Mouse (Mus musculus): ENCODE results near the gene Zbtb7b.

Gene Zbtb7b

DNA sequence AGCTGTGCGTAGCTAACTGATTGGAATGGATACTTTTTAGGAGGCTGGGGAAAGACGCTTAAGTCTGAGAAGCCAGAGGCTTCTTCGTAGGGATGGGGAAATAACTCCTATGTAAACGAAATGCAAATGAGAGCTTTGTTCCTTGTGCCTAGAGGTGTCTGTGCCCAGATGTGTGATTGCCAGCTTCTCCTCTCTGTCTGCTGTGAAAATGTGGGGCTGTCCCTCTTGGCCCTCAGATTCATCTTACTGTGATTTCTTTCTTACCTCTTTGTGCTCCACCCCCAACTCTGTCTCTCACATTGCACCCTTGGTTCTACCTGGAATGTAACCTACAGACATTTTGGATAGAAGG lies 2.1 kb upstream of the Zbtb7b start:
- peak overlapping the region; percentile 84 for H3K4me3 ChIP-seq (replicated peaks; ENCODE audit: low read length)
- peaks cover 50% of the 10 kb centered on the region for H3K4me1 ChIP-seq (replicated peaks; ENCODE audit: low read depth, low read length)
- TF ChIP-seq NANOG (IDR thresholded peaks at IDR 0.05; ENCODE audit: borderline replicate concordance, low read length): no peak
- TF ChIP-seq POU5F1 (IDR thresholded peaks at IDR 0.05; ENCODE audit: borderline replicate concordance, low read length): no peak
- no peak for TF ChIP-seq CTCF (conservative IDR thresholded peaks at IDR 0.05; ENCODE audit: low read length)
- H3K36me3 ChIP-seq (ENCODE audit: insufficient read depth, low read length): peaks cover 5% of the 10 kb centered on the region
- no peaks in the 10 kb centered on the region for H3K9me3 ChIP-seq (ENCODE audit: low read length)
- H3K27me3 ChIP-seq (ENCODE audit: insufficient read depth, low read length): peaks cover 29% of the 10 kb centered on the region

DNA sequence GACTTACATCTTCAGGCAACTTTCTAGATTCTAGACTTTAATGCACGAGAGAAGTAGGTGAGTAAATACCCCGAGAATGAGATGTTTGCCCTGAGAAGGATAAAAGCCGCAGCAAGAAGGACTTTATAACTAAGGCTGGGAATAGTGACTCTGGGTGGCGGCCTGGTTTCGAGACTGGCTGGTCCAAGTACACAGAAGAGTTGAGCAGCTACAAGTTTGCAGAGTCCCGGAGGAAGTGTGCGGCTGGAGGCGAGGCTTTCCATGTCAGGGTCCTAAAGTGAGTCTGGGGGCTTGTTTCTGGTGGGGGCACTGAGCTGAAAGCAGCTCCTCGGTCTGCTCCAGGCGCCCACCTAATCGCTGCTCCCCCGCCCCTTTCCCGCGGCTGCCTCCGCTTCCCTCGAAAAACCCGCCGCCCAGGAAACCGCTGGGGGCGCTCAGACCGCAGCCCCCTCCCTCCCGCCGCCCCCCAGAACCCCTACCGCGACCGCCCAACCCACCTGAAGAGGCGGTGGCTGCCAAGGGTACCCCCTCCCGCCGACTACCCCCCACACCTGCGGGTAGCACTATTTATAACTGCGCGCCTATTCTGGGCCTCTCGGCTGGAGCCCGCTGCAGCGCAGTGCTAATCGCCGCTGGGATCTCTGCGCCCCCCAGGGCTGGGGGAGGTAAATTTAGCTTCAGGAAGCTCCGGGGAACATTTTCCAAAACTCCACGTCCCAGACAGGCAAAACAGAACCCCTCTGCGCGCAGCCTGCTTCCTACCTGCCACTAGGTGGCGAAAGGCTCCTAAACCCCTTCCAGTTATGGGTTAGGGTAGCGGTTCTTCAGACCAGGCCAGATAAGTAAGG lies 1.5 kb upstream of the Zbtb7b start:
- TF ChIP-seq NANOG (IDR thresholded peaks at IDR 0.05; ENCODE audit: borderline replicate concordance, low read length): no peak
- TF ChIP-seq CTCF (conservative IDR thresholded peaks at IDR 0.05; ENCODE audit: low read length): peak; percentile 94
- TF ChIP-seq POU5F1 (IDR thresholded peaks at IDR 0.05; ENCODE audit: borderline replicate concordance, low read length): no peak
- peaks cover 56% of the 10 kb centered on the region for H3K4me1 ChIP-seq (replicated peaks; ENCODE audit: low read depth, low read length)

DNA sequence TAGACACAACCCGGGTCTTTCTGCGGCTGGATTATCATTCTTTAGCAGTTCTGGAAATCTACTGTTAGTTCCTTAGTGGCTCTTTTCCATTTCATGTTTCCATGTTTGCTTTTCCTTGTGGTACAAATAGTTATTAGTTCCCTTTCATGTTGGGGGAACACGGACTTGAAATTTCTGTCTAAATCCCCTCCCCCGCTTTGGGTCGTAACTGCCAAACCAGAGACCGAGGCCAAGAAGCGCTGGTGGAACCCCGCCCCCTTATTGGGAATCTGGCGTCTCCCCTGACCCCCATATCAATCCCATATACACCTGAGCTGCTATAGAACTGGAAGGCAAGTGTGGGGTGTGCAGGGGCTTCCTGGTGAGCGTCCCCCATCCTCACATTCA lies 836 bp upstream of the Zbtb7b start:
- TF ChIP-seq CTCF (conservative IDR thresholded peaks at IDR 0.05; ENCODE audit: low read length) (no peak), NANOG (IDR thresholded peaks at IDR 0.05; ENCODE audit: borderline replicate concordance, low read length) (no peak), POU5F1 (IDR thresholded peaks at IDR 0.05; ENCODE audit: borderline replicate concordance, low read length) (no peak)
- Histone ChIP-seq H3K27me3 (ENCODE audit: insufficient read depth, low read length) (peaks cover 40% of the 10 kb centered on the region), H3K4me1 (replicated peaks; ENCODE audit: low read depth, low read length) (peaks cover 62% of the 10 kb centered on the region), H3K36me3 (ENCODE audit: insufficient read depth, low read length) (no peaks in the 10 kb centered on the region), H3K9me3 (ENCODE audit: low read length) (no peaks in the 10 kb centered on the region), H3K4me3 (replicated peaks; ENCODE audit: low read length) (peak overlapping the region; percentile 84)

More for the DNA sequence above, 1.5 kb upstream of the Zbtb7b start:
- Histone ChIP-seq H3K36me3 (ENCODE audit: insufficient read depth, low read length) (no peaks in the 10 kb centered on the region), H3K27me3 (ENCODE audit: insufficient read depth, low read length) (peaks cover 35% of the 10 kb centered on the region), H3K9me3 (ENCODE audit: low read length) (no peaks in the 10 kb centered on the region), H3K4me3 (replicated peaks; ENCODE audit: low read length) (peak overlapping the region; percentile 84)

DNA sequence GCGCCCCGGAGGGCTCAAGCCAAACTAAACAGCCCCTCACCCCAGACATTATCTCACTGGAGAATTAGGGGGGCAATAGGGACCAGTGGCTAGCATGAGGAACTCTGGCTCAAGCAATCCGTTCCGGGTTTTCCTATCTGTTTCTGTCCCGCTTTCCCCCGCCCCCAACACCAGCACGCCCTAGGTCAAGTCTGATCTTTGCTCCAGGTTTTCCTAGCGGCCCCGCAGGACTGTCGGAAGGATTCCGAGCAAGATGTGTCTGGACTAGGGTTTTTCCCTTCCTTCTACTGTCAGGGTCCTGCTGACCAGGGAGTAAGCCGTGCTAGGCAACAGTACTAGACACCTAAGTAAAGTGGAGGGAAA lies 299 bp upstream of the Zbtb7b start:
- TF ChIP-seq POU5F1 (IDR thresholded peaks at IDR 0.05; ENCODE audit: borderline replicate concordance, low read length) (no peak), NANOG (IDR thresholded peaks at IDR 0.05; ENCODE audit: borderline replicate concordance, low read length) (no peak), CTCF (conservative IDR thresholded peaks at IDR 0.05; ENCODE audit: low read length) (no peak)
- peaks cover 65% of the 10 kb centered on the region for H3K4me1 ChIP-seq (replicated peaks; ENCODE audit: low read depth, low read length)
- H3K9me3 ChIP-seq (ENCODE audit: low read length): no peaks in the 10 kb centered on the region
- H3K27me3 ChIP-seq (ENCODE audit: insufficient read depth, low read length): peaks cover 45% of the 10 kb centered on the region
- no peaks in the 10 kb centered on the region for H3K36me3 ChIP-seq (ENCODE audit: insufficient read depth, low read length)
- peak overlapping the region; percentile 84 for H3K4me3 ChIP-seq (replicated peaks; ENCODE audit: low read length)

DNA sequence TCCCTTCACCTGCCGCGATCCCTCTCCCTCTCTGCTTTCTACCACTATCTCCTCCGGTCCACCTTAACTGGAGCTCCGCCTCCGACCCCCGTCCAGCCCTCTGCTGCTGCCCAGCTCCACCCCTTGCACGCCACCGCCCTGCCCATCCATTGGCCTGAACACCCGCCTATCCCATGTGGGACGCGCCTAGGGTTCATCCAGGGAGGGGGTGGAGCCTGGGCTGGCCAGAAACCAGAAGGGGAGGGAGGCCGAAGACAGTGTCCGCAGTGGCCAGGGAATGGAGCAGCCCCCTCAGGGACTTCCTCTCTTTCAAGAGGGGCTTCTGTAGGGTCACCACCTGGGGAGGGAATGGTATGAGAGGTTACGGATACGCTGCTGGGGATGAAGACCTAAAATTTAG lies 971 bp downstream of the Zbtb7b start:
- H3K36me3 ChIP-seq (ENCODE audit: insufficient read depth, low read length): no peaks in the 10 kb centered on the region
- peaks cover 68% of the 10 kb centered on the region for H3K4me1 ChIP-seq (replicated peaks; ENCODE audit: low read depth, low read length)
- TF ChIP-seq NANOG (IDR thresholded peaks at IDR 0.05; ENCODE audit: borderline replicate concordance, low read length) (no peak), POU5F1 (IDR thresholded peaks at IDR 0.05; ENCODE audit: borderline replicate concordance, low read length) (no peak), CTCF (conservative IDR thresholded peaks at IDR 0.05; ENCODE audit: low read length) (no peak)
- no peaks in the 10 kb centered on the region for H3K9me3 ChIP-seq (ENCODE audit: low read length)
- H3K4me3 ChIP-seq (replicated peaks; ENCODE audit: low read length): peak overlapping the region; percentile 84
- H3K27me3 ChIP-seq (ENCODE audit: insufficient read depth, low read length): peaks cover 48% of the 10 kb centered on the region

DNA sequence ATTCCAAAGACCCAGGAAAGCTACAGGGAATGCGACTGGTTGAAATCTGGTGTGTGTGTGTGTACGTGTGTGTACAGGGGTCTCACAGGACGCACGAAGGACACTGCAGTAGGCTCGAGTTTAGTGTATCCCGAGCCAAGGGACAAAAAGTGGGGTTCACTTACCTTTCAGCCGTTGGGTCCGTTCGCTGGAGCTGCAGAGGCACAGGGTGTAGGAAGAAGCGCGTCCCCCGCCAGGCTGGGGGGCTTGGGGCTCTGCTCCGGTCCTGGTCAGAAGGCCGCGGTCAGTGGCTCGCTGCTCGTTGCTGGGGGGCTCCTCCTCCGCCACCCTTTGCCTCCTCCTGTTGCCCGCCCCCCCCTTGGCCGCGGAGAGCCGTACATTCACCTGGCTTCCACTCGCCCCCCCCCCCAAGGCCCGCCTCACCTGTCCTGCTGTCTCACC lies 1.7 kb downstream of the Zbtb7b start:
- Histone ChIP-seq H3K4me1 (replicated peaks; ENCODE audit: low read depth, low read length) (peaks cover 75% of the 10 kb centered on the region), H3K36me3 (ENCODE audit: insufficient read depth, low read length) (no peaks in the 10 kb centered on the region), H3K9me3 (ENCODE audit: low read length) (no peaks in the 10 kb centered on the region), H3K4me3 (replicated peaks; ENCODE audit: low read length) (peak overlapping the region; percentile 78), H3K27me3 (ENCODE audit: insufficient read depth, low read length) (peaks cover 48% of the 10 kb centered on the region)
- TF ChIP-seq NANOG (IDR thresholded peaks at IDR 0.05; ENCODE audit: borderline replicate concordance, low read length): no peak
- TF ChIP-seq POU5F1 (IDR thresholded peaks at IDR 0.05; ENCODE audit: borderline replicate concordance, low read length): no peak
- no peak for TF ChIP-seq CTCF (conservative IDR thresholded peaks at IDR 0.05; ENCODE audit: low read length)

DNA sequence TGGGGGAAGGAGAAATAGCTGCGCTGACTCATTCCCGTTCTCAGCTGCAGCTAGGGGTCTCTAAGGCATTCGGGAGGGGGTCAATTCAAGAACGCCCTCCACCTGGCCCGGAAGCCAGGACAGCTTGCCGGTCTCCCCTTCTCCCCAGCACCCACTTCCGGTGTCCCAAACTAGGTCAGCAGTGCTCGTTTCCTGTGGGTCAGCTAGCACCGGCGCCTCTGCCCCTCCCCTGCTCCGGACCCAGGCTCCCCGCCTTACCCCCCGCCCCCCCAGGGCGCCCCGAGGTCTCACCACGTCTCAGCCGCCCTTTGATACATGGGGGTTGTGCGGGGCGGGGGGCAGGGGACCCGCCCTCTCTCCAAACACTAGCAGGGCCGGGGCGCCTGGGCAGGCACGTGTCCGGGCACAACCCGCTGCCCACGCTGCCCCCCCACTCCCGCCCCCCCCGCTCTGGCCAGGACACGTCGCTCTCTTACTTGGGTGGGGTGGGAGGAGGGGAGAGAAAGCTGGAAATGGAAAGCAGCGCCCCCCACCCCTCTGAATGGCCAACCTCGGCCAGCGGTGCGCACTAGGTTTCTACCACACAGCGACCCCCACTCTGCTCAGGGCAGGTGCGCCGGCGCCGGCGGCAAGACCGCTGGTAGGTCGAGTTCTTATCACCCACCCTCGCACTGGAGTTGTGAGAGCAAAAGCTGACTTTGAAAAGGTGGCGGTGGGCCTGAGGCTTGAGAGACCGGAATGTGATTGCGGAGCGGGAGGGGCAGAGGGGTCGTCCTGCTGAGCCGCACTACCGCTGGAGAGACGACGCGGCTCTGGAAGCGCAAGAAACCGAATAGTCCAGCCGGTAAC lies 2.7 kb downstream of the Zbtb7b start:
- Histone ChIP-seq H3K9me3 (ENCODE audit: low read length) (no peaks in the 10 kb centered on the region), H3K4me3 (replicated peaks; ENCODE audit: low read length) (peak overlapping the region; percentile 78), H3K27me3 (ENCODE audit: insufficient read depth, low read length) (peaks cover 43% of the 10 kb centered on the region), H3K36me3 (ENCODE audit: insufficient read depth, low read length) (no peaks in the 10 kb centered on the region), H3K4me1 (replicated peaks; ENCODE audit: low read depth, low read length) (peaks cover 83% of the 10 kb centered on the region)
- no peak for TF ChIP-seq POU5F1 (IDR thresholded peaks at IDR 0.05; ENCODE audit: borderline replicate concordance, low read length)
- no peak for TF ChIP-seq CTCF (conservative IDR thresholded peaks at IDR 0.05; ENCODE audit: low read length)
- TF ChIP-seq NANOG (IDR thresholded peaks at IDR 0.05; ENCODE audit: borderline replicate concordance, low read length): no peak

All from E14TG2a.4 (cell line).